Mouse (Mus musculus): ENCODE data around the gene Xxylt1. TPM values are rescaled to one million over a fixed set of nuclear protein-coding genes. Genes with fewer than 3 reads are reported as not detected.

Xxylt1 gene
- total RNA-seq, 2 experiments from 2014 or later = 21.2 to 22.7 TPM

DNA sequence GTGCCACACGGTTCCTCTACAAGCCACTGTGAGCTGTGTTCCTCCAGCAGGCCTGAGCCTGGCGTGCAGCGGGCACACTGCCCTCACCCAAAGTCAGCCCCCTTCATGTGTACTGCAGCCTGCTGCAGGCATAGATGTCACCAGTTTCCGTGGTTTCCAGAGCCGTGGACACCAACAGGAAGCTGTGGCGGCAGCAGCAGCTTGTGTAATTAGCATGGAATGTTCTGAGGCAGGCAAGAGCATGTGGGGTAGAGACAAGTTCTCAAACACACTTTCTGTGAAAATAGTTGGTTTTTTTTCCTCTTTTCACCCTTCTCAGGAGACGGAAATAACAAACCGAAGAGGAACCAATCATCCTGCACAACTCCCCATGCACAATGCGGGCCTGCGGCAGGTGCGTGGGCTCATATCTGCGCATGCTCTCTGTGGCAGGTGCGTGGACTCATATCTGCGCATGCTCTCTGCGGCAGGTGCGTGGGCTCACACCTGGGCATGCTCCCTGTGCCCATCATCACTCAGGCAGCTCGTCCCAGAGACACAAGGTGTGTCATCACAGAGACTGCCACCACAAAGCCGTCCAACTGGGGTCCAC lies 109.2 kb downstream of the Xxylt1 start:
- DNase-seq (ENCODE audit: low spot score in 2 of 2) = peak; percentile 46 to 52
- intact Hi-C loops (cut with DNase I) = no loop called here

DNA sequence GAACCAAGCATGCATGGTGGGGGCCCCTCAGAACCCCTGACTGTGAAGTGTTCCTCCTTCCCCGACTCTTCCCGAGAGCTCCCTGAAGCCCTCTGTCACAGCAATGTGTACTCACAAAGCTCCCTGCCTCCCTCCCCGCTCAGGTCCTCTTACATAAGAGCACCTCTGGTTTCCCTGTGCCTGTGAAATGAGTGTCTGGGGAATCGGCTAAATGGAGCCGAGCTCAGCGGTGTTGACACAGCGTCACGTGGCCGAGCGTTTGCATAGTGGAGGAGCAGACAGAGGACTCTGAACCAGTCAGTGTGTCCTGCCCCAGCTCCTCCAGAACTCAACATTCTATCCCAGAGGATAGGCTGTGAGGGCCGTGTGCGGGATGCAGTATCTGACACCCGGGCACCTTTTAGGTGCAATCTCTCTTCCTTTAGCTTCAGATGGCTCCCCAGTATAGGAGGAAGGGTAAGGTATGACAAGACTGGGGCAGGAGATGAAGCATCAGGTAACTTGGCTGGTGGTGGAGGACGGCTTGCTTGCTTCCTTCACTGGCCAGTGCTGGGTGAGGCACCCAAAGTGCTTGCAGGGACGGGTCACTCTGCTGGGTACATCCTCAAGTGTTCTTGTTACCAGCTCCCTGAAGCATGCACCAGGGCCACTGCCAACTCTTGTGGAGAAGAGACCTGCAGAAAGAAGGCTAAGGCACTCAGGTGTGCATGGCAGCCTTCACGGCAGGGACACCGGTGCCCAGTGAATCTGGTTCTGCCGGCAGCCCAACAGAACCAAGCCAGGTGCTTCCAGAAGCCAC lies 111.8 kb downstream of the Xxylt1 start:
- intact Hi-C loops (cut with DNase I) = no loop called here
- peak; percentile 40 to 62 for DNase-seq (ENCODE audit: low spot score in 2 of 2)

DNA sequence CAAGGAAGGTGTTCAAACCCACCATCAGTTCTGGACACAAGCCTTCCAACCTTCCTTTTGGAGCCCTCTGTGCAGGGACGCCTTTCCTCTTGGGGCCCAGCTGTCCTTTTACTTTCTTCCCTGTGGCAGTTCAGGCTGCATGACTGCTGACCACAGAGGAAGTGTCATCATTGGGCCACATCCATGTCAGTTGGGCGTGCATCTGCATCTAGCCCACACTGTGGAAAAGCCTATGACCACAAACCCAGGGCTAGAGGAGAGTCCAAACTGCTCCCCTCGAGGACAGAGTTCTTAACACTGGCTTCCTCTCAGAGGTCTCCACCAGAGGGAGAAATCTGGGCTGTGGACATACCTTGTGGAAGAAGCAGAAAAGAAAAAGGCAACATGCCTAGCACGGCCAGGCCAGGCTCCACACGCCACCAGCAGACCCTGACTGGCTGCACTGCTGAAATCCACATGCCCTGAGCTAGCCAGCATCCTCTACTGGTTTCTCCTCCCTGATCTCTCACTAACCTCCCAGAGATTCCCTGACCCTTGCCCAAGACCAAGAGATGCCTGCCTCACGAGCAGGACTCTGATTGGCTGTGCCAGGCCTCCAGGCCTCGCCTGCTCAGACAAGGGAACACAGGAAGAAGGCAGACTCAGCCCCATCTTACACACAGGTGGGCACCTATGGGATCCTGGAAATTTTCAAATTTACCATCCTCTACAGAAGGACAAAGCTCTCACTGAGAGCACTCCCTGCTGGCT lies 112.7 kb downstream of the Xxylt1 start:
- intact Hi-C loops (cut with DNase I) = no loop called here
- DNase-seq (ENCODE audit: low spot score in 2 of 2) = no peak

DNA sequence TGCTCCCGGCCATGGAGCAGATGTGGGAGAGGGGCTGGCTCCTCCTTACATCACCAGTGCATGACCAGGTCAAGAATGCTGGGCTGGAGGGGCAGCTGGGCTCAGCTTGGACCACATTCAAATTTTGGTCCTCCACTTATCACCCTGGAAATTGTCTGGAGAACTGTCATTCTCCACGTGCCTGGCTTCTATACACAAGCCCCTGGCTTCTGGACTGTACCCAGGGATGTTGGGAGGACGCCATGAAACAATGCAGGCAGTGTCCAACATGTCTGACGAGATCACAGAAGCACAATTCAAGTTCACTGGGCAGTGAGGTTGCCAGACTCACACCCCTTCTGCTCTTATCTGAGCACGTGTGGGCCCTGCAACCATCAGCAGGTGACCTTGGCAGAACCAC lies 114.5 kb downstream of the Xxylt1 start:
- intact Hi-C loops (cut with DNase I) = no loop called here
- no peak for DNase-seq (ENCODE audit: low spot score in 2 of 2)

DNA sequence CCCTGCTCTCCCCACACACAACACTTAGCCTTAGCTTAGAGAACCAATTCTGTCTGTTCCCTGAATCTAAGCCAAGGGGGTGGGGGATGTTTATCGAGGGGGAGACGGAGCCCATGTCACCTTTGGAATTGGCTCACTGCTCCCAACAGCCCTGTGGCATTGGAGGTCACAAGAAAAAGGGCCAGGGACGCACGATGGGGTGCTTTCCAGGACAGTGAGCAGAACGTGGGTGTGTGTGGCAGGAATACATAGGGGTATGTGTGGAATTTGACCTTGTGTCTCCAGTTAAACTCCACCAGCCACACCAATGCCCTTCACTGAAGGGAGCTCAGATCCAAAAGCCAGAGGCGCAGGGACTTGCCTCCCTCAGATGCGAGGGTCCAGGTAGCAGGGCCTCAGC lies 116.3 kb downstream of the Xxylt1 start:
- intact Hi-C loops (cut with DNase I) = no loop called here
- no peak for DNase-seq (ENCODE audit: low spot score in 2 of 2)

DNA sequence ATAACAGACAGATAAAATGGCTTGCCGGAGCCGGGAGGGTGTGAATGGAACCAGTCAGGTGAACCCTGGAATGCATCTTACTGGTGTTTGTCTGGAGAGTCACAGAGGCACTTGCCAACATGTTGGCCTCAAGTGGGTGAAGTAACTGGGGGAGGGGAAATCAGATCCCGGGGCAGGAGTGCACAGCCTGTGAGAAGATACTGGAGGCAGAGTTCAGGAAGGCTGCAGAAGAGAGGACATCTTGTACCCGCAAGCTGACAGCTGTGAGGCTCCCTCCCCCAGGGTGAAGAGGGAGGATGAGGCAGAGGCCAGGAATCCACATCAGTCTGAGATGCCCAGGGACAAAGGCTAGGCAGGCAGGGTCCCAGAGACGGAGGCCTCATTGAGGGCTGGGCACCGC lies 116.8 kb downstream of the Xxylt1 start:
- intact Hi-C loops (cut with DNase I) = no loop called here
- DNase-seq (ENCODE audit: low spot score in 2 of 2) = no peak

DNA sequence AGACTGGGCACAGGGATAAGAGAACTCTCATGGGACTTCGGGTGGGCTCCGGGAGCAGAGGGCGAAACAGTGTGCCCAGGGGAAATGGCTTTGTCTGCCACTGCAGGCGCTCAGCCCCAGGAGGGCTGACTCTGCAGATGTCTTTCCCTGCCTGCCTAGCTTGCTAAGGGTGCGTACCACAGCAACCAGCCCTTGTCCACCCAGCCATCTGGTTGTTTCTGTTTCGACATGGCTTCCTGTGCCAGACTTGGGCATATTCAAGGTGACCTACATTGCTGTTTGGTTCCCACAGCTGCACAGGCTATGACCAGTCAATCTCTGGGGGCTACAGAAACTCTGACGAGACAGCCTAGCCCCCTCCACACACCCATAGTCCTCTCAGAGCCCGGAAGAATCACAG lies 118.7 kb downstream of the Xxylt1 start:
- no peak for DNase-seq (ENCODE audit: low spot score in 2 of 2)
- intact Hi-C loops (cut with DNase I) = no loop called here

DNA sequence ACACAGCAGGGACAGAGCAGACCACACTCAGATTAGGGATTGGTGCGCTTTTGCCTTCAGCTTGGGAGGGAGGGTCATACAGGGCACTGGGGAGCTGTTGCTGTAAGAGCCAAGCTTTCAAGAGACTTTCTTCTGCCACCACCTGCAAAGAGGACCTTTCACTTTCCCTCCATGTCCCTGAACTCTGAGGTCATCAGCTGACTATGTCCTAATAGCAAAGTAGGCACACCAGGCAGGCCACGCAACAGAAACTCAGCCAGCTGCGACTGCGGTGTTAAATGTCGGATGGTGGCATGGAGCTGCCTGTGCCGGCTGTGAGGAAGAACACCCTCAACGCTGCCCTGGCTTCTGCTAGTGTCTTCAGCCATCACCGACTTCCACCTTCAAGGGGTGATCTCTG lies 120.1 kb downstream of the Xxylt1 start:
- DNase-seq (ENCODE audit: low spot score in 2 of 2) = no peak
- intact Hi-C loops (cut with DNase I) = no loop called here

DNA sequence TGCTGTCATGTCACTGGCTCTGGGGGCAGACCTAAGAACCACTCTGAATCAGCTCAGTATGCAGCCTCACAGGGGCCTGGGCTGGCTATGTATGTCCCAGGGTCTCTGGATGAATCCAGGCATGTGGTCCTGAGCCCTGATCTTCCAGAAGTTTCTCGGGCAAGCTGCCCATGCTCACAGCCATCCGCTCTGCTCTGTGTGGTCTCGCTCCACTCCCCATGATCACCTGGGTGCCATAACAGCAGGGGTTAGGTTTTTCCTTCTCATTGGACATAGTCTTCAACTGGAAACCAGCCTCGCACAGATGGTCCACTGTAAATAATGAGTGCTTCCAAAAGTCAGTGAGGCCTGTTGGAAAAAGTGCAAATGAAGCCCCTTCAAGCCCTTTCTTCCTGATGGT lies 121.0 kb downstream of the Xxylt1 start:
- DNase-seq (ENCODE audit: low spot score in 2 of 2) = no peak
- intact Hi-C loops (cut with DNase I) = no loop called here

DNA sequence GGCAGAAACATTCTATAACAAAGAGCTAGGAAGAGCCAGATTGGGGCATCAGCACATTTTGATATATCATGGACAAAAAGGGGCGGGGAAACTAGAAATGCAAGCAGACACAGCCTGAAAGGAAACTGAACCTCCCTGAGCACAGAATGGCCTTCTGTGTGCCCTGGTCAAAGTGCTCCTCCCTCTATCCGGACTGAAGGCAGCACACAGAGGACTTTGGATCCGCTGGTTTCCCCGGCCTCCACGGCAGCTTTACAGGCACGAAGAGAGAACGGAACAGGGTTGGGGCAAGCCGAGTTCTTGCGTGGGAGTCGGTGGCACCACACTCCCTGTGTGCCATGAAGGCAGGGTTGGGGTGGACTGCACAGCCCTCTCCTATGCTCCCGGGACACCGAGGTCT lies 121.5 kb downstream of the Xxylt1 start:
- DNase-seq (ENCODE audit: low spot score in 2 of 2) = no peak
- intact Hi-C loops (cut with DNase I) = no loop called here

DNA sequence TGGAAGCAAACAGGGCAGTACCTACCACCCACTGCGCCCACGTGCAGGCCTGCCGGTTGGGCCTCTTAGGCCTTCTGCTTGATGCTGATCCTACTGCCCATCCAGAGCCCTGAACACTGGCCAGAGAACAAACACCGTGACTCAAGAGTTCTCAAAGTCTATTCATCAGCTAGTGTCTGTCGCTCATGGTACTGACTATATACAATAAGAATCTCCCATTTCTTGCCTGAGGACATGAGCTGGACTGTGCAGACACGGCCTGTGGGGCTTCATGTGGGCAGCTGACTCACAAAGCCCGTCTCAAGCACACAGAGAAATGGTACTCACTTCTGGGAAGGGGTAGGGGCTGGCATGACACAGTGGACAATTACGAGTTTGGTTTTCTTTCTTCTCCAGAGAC lies 125.1 kb downstream of the Xxylt1 start:
- intact Hi-C loops (cut with DNase I) = no loop called here
- DNase-seq (ENCODE audit: low spot score in 2 of 2) = no peak

DNA sequence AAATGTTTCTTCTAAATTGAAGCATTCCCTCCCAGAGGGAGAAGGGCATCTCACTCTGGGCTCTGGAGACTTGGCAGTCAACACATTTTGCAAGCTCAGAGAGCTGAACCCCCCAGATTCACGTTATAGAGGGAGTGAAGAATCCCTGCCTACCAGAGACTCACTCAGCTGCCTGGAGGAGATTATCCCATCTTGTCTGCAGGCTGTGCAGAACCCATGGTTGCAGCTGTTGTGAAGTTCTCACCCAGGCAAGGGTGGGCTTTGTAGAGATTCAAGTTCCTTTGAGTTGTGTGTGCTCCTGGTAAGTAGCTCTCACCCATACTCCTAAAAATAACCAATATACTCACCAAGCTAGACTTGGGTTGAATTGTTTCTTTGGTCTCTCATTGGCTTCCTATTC lies 132.6 kb downstream of the Xxylt1 start:
- peak in 1 of 2 experiments; percentile 28 for DNase-seq (ENCODE audit: low spot score in 2 of 2)
- intact Hi-C loops (cut with DNase I) = no loop called here

DNA sequence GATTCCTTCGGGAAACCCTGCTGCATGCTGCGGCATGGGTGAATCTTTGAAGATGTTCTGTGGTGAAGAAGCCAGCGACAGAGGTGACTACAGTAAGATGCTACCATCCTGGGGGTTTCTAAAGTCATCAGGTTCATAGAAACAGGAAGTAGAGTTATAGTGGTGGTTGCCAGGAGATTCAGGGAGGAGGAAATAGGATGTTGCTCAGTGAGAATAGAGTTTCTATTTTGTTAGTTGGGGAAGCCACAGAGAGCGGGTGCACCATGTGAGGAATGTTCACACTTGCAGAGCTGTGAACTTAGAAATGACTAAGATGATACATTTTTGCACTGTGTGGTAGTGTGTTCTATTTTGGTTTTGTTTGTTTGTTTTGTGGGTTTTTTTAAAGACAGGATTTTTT lies 133.0 kb downstream of the Xxylt1 start:
- no peak for DNase-seq (ENCODE audit: low spot score in 2 of 2)
- intact Hi-C loops (cut with DNase I) = no loop called here

DNA sequence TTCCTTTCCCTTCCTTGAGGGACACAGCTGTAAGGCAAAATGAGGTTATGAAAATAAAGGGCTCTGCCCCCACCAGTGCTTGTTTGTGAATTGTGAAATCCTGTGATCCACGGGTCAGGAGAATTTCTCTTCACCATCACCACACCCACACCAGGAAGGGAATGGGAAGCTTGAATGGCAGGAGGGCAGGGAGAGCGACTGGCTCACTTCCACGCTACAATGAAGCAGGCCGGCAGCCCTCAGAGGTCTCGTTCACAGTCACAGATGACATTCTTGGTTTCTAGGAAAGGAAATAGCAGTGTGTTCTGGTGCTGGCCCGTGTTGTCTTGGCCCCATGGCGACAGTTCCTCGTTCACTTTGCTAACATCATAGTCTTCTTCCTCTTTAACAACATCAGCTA lies 136.3 kb downstream of the Xxylt1 start:
- intact Hi-C loops (cut with DNase I) = no loop called here
- DNase-seq (ENCODE audit: low spot score in 2 of 2) = no peak

DNA sequence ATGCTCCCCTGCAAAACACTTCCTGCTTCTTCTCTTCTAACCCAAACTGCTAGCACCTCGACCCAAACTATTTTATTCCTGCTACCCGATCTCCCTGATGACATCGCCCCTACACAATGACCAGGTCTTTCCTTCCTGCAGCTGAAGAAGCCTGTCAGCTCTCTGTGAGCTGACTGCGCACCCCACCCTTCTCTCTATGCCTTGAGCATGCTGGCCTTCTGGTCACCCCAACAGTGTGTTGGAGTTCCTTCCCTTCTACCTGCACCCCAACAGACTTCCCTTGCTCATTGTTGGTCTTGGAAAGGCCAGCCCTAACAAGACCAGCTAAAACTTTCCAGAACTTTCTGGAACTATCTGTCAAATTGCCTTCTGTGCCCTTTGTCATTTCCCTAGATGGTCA lies 137.3 kb downstream of the Xxylt1 start:
- intact Hi-C loops (cut with DNase I) = no loop called here

DNA sequence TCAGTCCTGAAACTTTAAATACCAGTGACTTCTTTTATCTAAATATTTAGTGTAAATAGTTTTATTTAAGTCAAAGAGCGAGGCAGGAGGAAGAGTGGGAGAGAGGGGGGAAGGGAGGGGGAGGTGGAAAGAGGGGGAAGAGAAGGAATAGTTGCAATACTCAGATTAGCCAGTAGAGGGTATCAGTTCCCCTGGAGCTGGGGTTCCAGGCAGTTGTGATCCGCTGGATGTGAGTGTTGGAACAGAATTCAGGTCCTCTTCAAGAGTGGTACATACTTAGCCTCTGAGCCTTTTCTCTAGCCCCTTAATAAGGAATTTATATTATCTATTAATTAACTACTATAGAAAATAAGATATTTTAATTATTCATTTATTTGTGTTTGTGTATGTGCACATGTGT lies 140.5 kb downstream of the Xxylt1 start:
- DNase-seq (ENCODE audit: low spot score in 2 of 2) = no peak
- intact Hi-C loops (cut with DNase I) = no loop called here

More for the DNA sequence above, 137.3 kb downstream of the Xxylt1 start:
- DNase-seq (ENCODE audit: low spot score in 2 of 2) = no peak

DNA sequence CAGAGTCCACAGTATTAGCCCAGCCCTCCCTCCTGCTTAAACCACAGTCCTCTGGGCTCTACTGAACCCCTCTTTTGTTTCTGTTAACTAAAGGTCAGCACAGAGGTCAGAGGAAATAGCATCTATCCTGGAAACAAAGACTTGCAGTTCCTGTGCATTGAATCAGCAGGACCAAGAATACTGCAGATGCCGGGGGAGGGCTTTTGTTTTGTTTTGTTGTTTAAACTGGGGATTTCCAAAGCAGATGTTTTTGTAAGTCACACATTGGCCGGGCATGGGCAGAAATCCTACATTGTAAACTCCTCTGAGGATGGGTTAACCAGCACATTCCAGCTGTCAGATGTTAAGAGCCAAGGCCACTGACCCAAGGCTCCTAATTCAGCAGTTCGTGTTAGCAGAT lies 141.3 kb downstream of the Xxylt1 start:
- DNase-seq (ENCODE audit: low spot score in 2 of 2) = no peak
- intact Hi-C loops (cut with DNase I) = no loop called here

DNA sequence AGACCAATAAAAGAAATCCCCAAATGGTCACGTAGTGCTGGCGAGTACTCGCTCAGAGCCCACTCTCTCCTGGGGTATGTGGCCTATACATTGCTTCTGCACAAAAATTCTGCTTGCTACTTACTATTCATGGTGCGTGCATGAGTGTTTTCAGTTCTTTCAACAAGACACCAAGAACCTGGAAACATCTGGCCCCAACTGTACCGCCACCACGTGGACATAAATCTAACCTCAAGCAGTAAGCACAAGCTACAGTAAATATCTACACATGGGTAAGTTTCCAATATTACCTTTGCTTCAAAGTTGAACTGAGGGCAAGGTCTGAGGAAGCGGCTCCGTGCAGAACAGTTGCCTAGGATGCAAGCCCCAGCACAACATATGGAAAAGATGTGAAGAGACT lies 142.0 kb downstream of the Xxylt1 start:
- DNase-seq (ENCODE audit: low spot score in 2 of 2) = no peak
- intact Hi-C loops (cut with DNase I) = no loop called here

DNA sequence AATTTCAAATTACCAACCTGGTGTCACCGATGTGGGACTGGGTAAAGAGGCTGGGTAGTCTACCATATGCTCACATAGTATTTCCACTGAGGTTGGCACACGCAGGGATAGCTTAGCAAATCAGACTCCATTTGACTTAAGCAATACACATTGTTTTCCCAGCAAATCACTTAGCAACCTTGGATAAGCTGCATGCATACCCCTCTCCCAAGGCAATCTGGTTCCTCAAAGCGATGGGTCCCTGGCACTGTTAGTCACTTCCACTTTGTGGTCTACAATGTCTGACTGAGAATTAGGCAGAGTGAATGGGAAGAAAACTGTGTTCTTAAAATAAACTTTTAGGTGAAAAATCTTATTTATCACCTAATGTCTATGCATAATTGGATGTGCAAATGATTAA lies 142.6 kb downstream of the Xxylt1 start:
- no peak for DNase-seq (ENCODE audit: low spot score in 2 of 2)
- intact Hi-C loops (cut with DNase I) = no loop called here

DNA sequence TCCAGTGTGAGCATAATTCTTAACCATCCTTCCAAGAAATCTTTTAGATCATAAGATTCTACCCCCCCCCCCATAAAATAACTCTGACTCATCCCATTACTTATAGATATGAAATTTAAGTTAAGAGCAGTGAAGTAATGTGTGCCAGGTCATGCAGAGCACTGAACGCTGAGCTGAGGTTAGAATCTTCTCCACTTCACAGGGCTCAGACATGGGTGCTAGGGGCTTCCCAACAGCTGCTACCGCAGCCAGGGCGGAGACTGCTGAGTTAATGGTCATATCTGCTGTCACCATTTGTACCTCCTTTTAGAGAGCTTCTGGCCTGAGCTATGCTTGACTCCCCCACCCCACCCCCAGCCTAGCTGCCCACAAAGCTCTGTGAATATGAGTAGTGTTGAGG lies 143.6 kb downstream of the Xxylt1 start:
- DNase-seq (ENCODE audit: low spot score in 2 of 2) = no peak
- intact Hi-C loops (cut with DNase I) = no loop called here

DNA sequence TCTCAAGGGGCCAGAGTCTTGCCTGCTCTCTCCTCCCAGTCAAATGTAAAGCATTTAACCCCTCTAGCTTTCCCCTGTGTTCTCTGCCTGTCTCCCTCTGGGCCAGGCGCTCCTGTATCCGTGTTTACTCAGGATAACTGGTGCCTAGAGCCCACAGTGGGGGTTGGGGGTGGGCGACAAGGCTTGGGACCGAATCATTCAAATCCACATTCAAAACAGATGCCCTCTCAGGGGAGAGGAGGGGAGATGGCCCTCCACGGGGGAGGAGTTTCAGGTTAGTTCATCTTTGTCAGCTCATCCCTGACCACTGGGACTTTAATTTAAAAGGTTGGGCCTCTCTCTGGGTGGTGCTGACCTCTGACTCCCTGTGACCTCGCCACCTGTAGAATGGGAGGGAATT lies 144.8 kb downstream of the Xxylt1 start:
- intact Hi-C loops (cut with DNase I) = no loop called here
- no peak for DNase-seq (ENCODE audit: low spot score in 2 of 2)
